Mouse (Mus musculus): ENCODE results near the gene Rbl1. TPM values are rescaled to one million over a fixed set of nuclear protein-coding genes. Genes with fewer than 3 reads are reported as not detected.

Rbl1 gene
- total and polyA plus RNA-seq, 2 experiments from 2014 or later: 6.0 to 18.5 TPM

GRCm38 (mm10) chr2:157116964-157117363 is 87.4 kb downstream of the Rbl1 start:
- no peak for ATAC-seq (ENCODE audit: insufficient read depth, low read depth)

DNA sequence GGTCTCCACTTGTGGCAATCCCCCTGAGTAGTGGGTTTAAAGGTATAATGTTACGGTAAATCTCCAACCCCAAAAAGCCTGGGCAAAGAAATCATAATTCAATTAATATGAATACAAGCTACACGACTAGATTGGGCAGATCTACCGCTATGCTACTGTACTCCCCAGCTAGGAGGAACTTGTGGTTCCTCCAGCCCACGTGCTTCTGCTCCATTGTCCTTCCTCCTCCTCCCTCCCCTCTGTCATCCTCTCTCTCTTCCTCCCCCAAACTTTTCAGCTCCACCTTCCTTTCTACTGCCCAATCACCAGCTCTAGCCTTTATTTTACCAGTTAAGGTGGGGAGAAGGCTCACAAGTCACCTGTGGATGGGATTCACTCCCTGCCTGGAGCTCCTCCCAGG is 96.1 kb downstream of the Rbl1 start:
- no peak overlapping the region for H3K27ac ChIP-seq (ENCODE audit: low read depth)
- no peaks in the 10 kb centered on the region for H3K27me3 ChIP-seq (ENCODE audit: control insufficient read depth, insufficient read depth, low read length)
- no peak for DNase-seq (ENCODE audit: low spot score)
- H3K9me3 ChIP-seq (replicated peaks; ENCODE audit: control insufficient read depth, low read length): no peaks in the 10 kb centered on the region
- no peak overlapping the region for H3K4me3 ChIP-seq (ENCODE audit: low read depth, low read length)
- TF ChIP-seq CTCF (IDR thresholded peaks at IDR 0.05; ENCODE audit: low read depth) (no peak), EP300 (IDR thresholded peaks at IDR 0.05; ENCODE audit: low read depth) (no peak)
- no peak overlapping the region for H3K4me2 ChIP-seq (ENCODE audit: low read depth, low read length)
- WGBS: 84% methylated on average over 4 of the region's 4 CpGs
- ATAC-seq (ENCODE audit: insufficient read depth, low read depth): no peak
- no peak overlapping the region for H3K9ac ChIP-seq (replicated peaks; ENCODE audit: low read depth, low read length)
- no peaks in the 10 kb centered on the region for H3K4me1 ChIP-seq (ENCODE audit: control insufficient read depth, insufficient read depth)
- H3K36me3 ChIP-seq (replicated peaks; ENCODE audit: control insufficient read depth, insufficient read depth, low read length): peaks cover 50% of the 10 kb centered on the region

More at GRCm38 (mm10) chr2:157116964-157117363, 87.4 kb downstream of the Rbl1 start:
- Histone ChIP-seq H3K4me1 (ENCODE audit: control insufficient read depth, insufficient read depth) (no peaks in the 10 kb centered on the region), H3K27me3 (ENCODE audit: control insufficient read depth, insufficient read depth, low read length) (no peaks in the 10 kb centered on the region), H3K9ac (replicated peaks; ENCODE audit: low read depth, low read length) (no peak overlapping the region), H3K36me3 (replicated peaks; ENCODE audit: control insufficient read depth, insufficient read depth, low read length) (peaks cover 39% of the 10 kb centered on the region), H3K4me2 (ENCODE audit: low read depth, low read length) (no peak overlapping the region), H3K4me3 (ENCODE audit: low read depth, low read length) (no peak overlapping the region), H3K27ac (ENCODE audit: low read depth) (no peak overlapping the region), H3K9me3 (replicated peaks; ENCODE audit: control insufficient read depth, low read length) (no peaks in the 10 kb centered on the region)
- WGBS: 13% methylated on average over 3 of the region's 3 CpGs
- TF ChIP-seq EP300 (IDR thresholded peaks at IDR 0.05; ENCODE audit: low read depth) (no peak), CTCF (IDR thresholded peaks at IDR 0.05; ENCODE audit: low read depth) (peak; percentile 69)
- no peak for DNase-seq (ENCODE audit: low spot score)

DNA sequence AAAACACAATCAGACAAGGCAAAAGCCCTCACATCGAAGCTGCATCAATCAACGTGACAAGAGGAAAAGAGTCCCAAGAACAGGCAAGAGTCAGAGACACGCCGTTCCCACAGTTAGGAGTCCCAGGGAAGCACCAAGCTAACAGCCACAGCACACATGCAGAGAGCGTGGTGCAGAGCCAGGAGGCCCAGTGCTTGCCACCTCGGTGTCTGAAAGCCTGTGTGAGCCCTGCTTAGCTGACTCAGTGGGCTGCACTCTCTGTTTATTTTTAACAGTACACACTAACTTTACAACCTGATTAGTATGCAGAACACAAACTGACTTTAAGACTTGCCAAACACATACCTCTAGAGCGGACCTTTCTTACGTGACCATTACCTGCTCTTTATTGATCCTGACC is 99.9 kb downstream of the Rbl1 start:
- DNase-seq (ENCODE audit: low spot score) (no peak), ATAC-seq (ENCODE audit: insufficient read depth, low read depth) (no peak)
- H3K9me3 ChIP-seq (replicated peaks; ENCODE audit: control insufficient read depth, low read length): no peaks in the 10 kb centered on the region
- no peaks in the 10 kb centered on the region for H3K27me3 ChIP-seq (ENCODE audit: control insufficient read depth, insufficient read depth, low read length)
- 83% methylated on average over 8 of the region's 8 CpGs for WGBS
- no peak overlapping the region for H3K9ac ChIP-seq (replicated peaks; ENCODE audit: low read depth, low read length)
- peaks cover 56% of the 10 kb centered on the region for H3K36me3 ChIP-seq (replicated peaks; ENCODE audit: control insufficient read depth, insufficient read depth, low read length)
- no peak for TF ChIP-seq CTCF (IDR thresholded peaks at IDR 0.05; ENCODE audit: low read depth)
- no peaks in the 10 kb centered on the region for H3K4me1 ChIP-seq (ENCODE audit: control insufficient read depth, insufficient read depth)
- H3K4me2 ChIP-seq (ENCODE audit: low read depth, low read length): no peak overlapping the region
- H3K27ac ChIP-seq (ENCODE audit: low read depth): no peak overlapping the region
- no peak overlapping the region for H3K4me3 ChIP-seq (ENCODE audit: low read depth, low read length)

GRCm38 (mm10) chr2:157102256-157102655 is 102.1 kb downstream of the Rbl1 start:
- ATAC-seq (ENCODE audit: insufficient read depth, low read depth) (no peak), DNase-seq (ENCODE audit: low spot score) (no peak)
- Histone ChIP-seq H3K9ac (replicated peaks; ENCODE audit: low read depth, low read length) (no peak overlapping the region), H3K27ac (ENCODE audit: low read depth) (no peak overlapping the region), H3K9me3 (replicated peaks; ENCODE audit: control insufficient read depth, low read length) (no peaks in the 10 kb centered on the region), H3K4me3 (ENCODE audit: low read depth, low read length) (no peak overlapping the region), H3K4me1 (ENCODE audit: control insufficient read depth, insufficient read depth) (no peaks in the 10 kb centered on the region), H3K4me2 (ENCODE audit: low read depth, low read length) (no peak overlapping the region), H3K27me3 (ENCODE audit: control insufficient read depth, insufficient read depth, low read length) (no peaks in the 10 kb centered on the region), H3K36me3 (replicated peaks; ENCODE audit: control insufficient read depth, insufficient read depth, low read length) (peaks cover 41% of the 10 kb centered on the region)
- 63% methylated on average over 2 of the region's 2 CpGs for WGBS
- no peak for TF ChIP-seq CTCF (IDR thresholded peaks at IDR 0.05; ENCODE audit: low read depth)
- TF ChIP-seq EP300 (IDR thresholded peaks at IDR 0.05; ENCODE audit: low read depth): no peak

DNA sequence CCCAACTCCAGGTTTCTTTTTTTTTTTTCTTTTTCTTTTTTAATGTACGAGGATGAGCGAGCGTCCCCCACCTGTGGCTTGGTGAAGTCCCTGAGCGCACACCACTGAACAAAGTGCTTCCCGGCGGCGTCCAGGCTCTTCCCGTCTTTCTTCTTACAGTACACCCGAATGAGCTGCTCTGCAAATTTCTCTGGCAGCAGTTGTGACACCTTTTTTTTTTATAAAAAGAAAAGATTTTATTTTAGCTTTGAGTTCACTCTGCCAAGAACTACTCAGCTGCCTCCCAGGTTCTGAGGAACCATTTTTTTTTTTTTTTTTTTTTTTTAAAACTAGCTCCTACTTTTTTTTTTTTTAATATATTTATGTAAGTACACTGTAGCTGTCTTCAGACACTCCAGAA is 102.7 kb downstream of the Rbl1 start:
- H3K4me1 ChIP-seq (ENCODE audit: control insufficient read depth, insufficient read depth): no peaks in the 10 kb centered on the region
- H3K9ac ChIP-seq (replicated peaks; ENCODE audit: low read depth, low read length): no peak overlapping the region
- H3K9me3 ChIP-seq (replicated peaks; ENCODE audit: control insufficient read depth, low read length): no peaks in the 10 kb centered on the region
- no peak overlapping the region for H3K4me2 ChIP-seq (ENCODE audit: low read depth, low read length)
- H3K4me3 ChIP-seq (ENCODE audit: low read depth, low read length): no peak overlapping the region
- peaks cover 41% of the 10 kb centered on the region for H3K36me3 ChIP-seq (replicated peaks; ENCODE audit: control insufficient read depth, insufficient read depth, low read length)
- ATAC-seq (ENCODE audit: insufficient read depth, low read depth) (no peak), DNase-seq (ENCODE audit: low spot score) (no peak)
- H3K27me3 ChIP-seq (ENCODE audit: control insufficient read depth, insufficient read depth, low read length): no peaks in the 10 kb centered on the region
- 96% methylated on average over 9 of the region's 9 CpGs for WGBS
- no peak overlapping the region for H3K27ac ChIP-seq (ENCODE audit: low read depth)
- TF ChIP-seq CTCF (IDR thresholded peaks at IDR 0.05; ENCODE audit: low read depth): no peak
- TF ChIP-seq EP300 (IDR thresholded peaks at IDR 0.05; ENCODE audit: low read depth): no peak

GRCm38 (mm10) chr2:157100319-157100605 is 104.1 kb downstream of the Rbl1 start:
- Histone ChIP-seq H3K27me3 (ENCODE audit: control insufficient read depth, insufficient read depth, low read length) (no peaks in the 10 kb centered on the region), H3K36me3 (replicated peaks; ENCODE audit: control insufficient read depth, insufficient read depth, low read length) (peaks cover 35% of the 10 kb centered on the region), H3K4me2 (ENCODE audit: low read depth, low read length) (no peak overlapping the region), H3K9ac (replicated peaks; ENCODE audit: low read depth, low read length) (no peak overlapping the region), H3K4me1 (ENCODE audit: control insufficient read depth, insufficient read depth) (no peaks in the 10 kb centered on the region), H3K9me3 (replicated peaks; ENCODE audit: control insufficient read depth, low read length) (no peaks in the 10 kb centered on the region), H3K4me3 (ENCODE audit: low read depth, low read length) (no peak overlapping the region), H3K27ac (ENCODE audit: low read depth) (no peak overlapping the region)
- 53% methylated on average over 12 of the region's 12 CpGs for WGBS
- no peak for DNase-seq (ENCODE audit: low spot score)
- peak; percentile 58; the same call in 1 of the 2 replicates for ATAC-seq (ENCODE audit: insufficient read depth, low read depth)
- no peak for TF ChIP-seq CTCF (IDR thresholded peaks at IDR 0.05; ENCODE audit: low read depth)
- no peak for TF ChIP-seq EP300 (IDR thresholded peaks at IDR 0.05; ENCODE audit: low read depth)

All from heart, postnatal 0 days (tissue).